Mouse (Mus musculus): Measurements from ENCODE around the gene Gap43. TPM values are rescaled to one million over a fixed set of nuclear protein-coding genes. Genes with fewer than 3 reads are reported as not detected.

Gap43 gene
- 40.3 and 44.0 TPM in 2 replicates for polyA plus RNA-seq (2014; fragmentation: Nextera tagmentation; extraction: Ambion mirVana)

DNA sequence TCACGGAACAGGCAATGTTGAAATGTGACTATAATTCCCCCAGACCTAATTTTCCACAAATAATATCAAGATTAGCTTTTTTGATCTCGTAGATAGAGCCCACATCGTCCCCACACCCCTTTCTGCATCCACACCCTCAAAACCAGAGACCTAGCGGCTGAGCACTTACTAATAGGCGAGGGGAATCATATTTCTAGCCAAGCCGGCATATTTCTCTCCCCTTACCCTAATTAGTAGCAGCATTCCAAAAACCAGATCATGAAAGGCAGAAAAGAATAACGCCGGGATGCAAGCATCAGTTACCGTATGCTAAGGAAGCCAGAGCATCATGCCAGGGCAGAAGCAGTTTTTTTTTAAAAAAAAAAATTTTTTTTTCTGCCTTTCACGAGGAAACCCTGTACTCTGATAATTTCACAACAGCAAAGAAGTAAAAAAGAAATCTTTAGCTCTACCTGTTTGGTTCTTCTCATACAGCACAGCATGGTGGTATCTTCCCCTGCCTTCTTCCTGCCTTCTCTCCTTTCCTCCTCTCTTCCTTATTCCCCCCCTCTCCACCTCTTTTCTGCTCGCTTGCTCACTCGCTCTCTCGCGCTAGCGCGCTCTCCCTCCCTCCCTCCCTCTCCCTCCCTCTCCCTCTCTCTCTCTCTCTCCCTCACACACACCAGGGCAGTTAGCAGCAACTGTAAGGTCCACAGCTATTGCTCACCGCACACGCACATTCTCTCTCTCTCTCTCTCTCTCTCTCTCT is at the start of gene Gap43:
Gene Gap43, minus strand, starts transcription at position 631 of the 748 bp plus-strand sequence.
- peak within 1 kb of the TSS; percentile 28; the same call in 1 of the 2 replicates for H3K9ac ChIP-seq (ENCODE audit: low read length)
- ATAC-seq (ENCODE audit: insufficient number of reproducible peaks, low FRiP score, low TSS enrichment, low read depth): peak; percentile 56; the same call in 1 of the 2 replicates

DNA sequence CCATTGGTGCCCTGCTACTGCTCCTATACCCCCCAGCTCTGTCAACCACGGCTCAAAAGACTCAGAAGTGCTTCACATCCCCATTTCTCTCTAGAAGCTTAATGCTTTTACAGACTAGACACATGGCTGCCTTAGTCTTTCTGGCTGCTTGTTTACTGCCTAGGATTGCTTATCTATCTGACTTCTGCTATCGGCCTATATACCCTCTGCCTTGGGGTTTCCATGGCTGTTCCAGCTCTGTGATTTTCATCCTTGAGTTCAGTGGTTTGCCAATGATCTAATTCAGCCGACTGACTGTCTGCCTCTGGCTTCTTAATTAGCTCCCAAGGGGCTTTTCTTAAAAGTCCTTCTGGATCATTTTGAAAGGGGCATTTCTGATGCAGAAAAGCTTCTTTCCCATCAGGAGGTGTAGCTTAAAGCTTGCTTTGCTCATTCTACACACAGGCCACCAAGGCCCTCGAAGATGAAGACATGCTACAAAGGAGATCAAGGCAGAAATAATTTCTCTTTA is 40.9 kb upstream of the Gap43 start:
- Histone ChIP-seq H3K9me3 (ENCODE audit: control insufficient read depth, low read length) (no peaks in the 10 kb centered on the region), H3K4me3 (ENCODE audit: low read depth, low read length) (no peak overlapping the region), H3K4me2 (ENCODE audit: low read depth, severe bottlenecking) (no peak overlapping the region), H3K36me3 (ENCODE audit: control insufficient read depth, insufficient read depth, low read length) (no peaks in the 10 kb centered on the region), H3K9ac (ENCODE audit: low read length) (no peak overlapping the region), H3K27me3 (ENCODE audit: control insufficient read depth, insufficient read depth, low read length) (no peaks in the 10 kb centered on the region), H3K4me1 (ENCODE audit: control insufficient read depth, insufficient read depth, low read length) (no peaks in the 10 kb centered on the region), H3K27ac (replicated peaks; ENCODE audit: low read depth, low read length) (no peak overlapping the region)
- WGBS: 61% methylated on average over 4 of the region's 4 CpGs
- DNase-seq (ENCODE audit: low spot score) (no peak), ATAC-seq (ENCODE audit: insufficient number of reproducible peaks, low FRiP score, low TSS enrichment, low read depth) (no peak)

More for the DNA sequence above, at the start of gene Gap43:
- Histone ChIP-seq H3K27me3 (ENCODE audit: control insufficient read depth, insufficient read depth, low read length) (no peaks in the 10 kb centered on the region), H3K27ac (replicated peaks; ENCODE audit: low read depth, low read length) (no peak within 1 kb of the TSS), H3K36me3 (ENCODE audit: control insufficient read depth, insufficient read depth, low read length) (no peaks in the 10 kb centered on the region), H3K4me1 (ENCODE audit: control insufficient read depth, insufficient read depth, low read length) (peaks cover 10% of the 10 kb centered on the region), H3K9me3 (ENCODE audit: control insufficient read depth, low read length) (no peaks in the 10 kb centered on the region), H3K4me2 (ENCODE audit: low read depth, severe bottlenecking) (peak within 1 kb of the TSS; percentile 72), H3K4me3 (ENCODE audit: low read depth, low read length) (peak within 1 kb of the TSS; percentile 34)
- DNase-seq (ENCODE audit: low spot score): peak; percentile 57
- WGBS: 0% methylated on average over 18 of the region's 18 CpGs

DNA sequence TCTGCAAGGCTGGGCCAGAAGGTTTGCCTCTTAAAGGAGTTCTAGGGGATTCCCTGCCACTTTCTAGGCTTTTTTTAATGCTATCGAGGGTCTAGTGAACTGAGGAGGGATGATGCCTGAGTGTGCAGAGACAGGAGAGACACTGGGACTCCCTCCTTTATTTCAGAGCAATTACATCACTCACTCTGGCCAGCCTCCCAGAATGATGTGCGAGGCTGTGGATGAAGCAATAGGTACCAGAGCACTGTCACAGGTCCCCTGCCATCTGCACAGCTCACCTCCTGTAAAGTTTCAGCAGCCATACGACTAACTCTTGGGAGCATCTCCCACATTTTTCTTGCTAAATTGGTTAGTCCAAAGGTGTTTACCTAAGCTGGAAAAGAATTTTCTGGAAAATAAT is 40.2 kb upstream of the Gap43 start:
- H3K4me2 ChIP-seq (ENCODE audit: low read depth, severe bottlenecking): no peak overlapping the region
- DNase-seq (ENCODE audit: low spot score): no peak
- no peak overlapping the region for H3K27ac ChIP-seq (replicated peaks; ENCODE audit: low read depth, low read length)
- H3K4me1 ChIP-seq (ENCODE audit: control insufficient read depth, insufficient read depth, low read length): no peaks in the 10 kb centered on the region
- no peaks in the 10 kb centered on the region for H3K9me3 ChIP-seq (ENCODE audit: control insufficient read depth, low read length)
- H3K27me3 ChIP-seq (ENCODE audit: control insufficient read depth, insufficient read depth, low read length): no peaks in the 10 kb centered on the region
- ATAC-seq (ENCODE audit: insufficient number of reproducible peaks, low FRiP score, low TSS enrichment, low read depth): no peak
- 67% methylated on average over 3 of the region's 3 CpGs for WGBS
- no peaks in the 10 kb centered on the region for H3K36me3 ChIP-seq (ENCODE audit: control insufficient read depth, insufficient read depth, low read length)
- H3K9ac ChIP-seq (ENCODE audit: low read length): no peak overlapping the region
- H3K4me3 ChIP-seq (ENCODE audit: low read depth, low read length): no peak overlapping the region

DNA sequence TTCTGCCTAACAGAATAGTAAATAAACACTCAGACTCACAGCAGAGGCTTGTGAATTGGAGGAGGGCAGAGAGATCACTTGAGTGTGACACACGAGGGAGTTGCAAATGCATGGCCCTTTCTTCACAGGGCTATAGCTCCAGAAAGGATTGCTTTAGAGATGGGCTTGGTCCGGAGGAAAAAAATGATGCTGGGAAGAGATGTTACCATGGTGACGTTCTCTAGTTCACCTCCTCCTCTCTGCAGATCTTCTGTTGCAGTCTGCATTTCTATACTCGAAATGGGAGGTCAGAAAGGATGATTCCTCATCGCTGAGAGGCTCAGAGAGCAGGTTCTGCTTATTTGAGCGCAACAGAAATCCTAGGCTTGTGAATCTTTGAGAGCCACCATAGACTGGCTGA is 29.7 kb upstream of the Gap43 start:
- no peak for ATAC-seq (ENCODE audit: insufficient number of reproducible peaks, low FRiP score, low TSS enrichment, low read depth)
- no peaks in the 10 kb centered on the region for H3K9me3 ChIP-seq (ENCODE audit: control insufficient read depth, low read length)
- no peaks in the 10 kb centered on the region for H3K4me1 ChIP-seq (ENCODE audit: control insufficient read depth, insufficient read depth, low read length)
- H3K4me2 ChIP-seq (ENCODE audit: low read depth, severe bottlenecking): no peak overlapping the region
- no peak overlapping the region for H3K4me3 ChIP-seq (ENCODE audit: low read depth, low read length)
- no peak overlapping the region for H3K27ac ChIP-seq (replicated peaks; ENCODE audit: low read depth, low read length)
- no peaks in the 10 kb centered on the region for H3K27me3 ChIP-seq (ENCODE audit: control insufficient read depth, insufficient read depth, low read length)
- 84% methylated on average over 6 of the region's 6 CpGs for WGBS
- no peak overlapping the region for H3K9ac ChIP-seq (ENCODE audit: low read length)
- DNase-seq (ENCODE audit: low spot score): no peak
- no peaks in the 10 kb centered on the region for H3K36me3 ChIP-seq (ENCODE audit: control insufficient read depth, insufficient read depth, low read length)

DNA sequence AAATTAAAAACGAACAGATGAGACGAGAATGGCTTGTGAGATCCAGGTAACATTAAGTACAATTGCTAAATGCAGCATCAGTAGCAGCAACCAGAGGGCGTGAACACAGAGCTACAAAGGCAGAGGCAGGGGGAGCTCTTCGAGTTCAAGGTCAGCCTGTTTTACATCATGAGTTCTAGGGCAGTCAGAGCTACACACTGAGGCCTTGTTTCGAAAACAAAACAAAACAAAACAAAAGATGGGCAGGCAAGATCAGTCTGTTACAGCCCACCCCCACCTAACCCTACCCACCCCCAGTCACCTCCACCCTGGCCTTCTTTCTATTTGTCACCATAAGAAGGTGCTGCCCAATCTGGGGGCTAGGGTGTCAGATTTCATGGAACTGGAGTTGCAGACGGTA is 28.9 kb upstream of the Gap43 start:
- Histone ChIP-seq H3K27ac (replicated peaks; ENCODE audit: low read depth, low read length) (no peak overlapping the region), H3K4me2 (ENCODE audit: low read depth, severe bottlenecking) (no peak overlapping the region), H3K4me3 (ENCODE audit: low read depth, low read length) (no peak overlapping the region), H3K36me3 (ENCODE audit: control insufficient read depth, insufficient read depth, low read length) (no peaks in the 10 kb centered on the region), H3K9me3 (ENCODE audit: control insufficient read depth, low read length) (no peaks in the 10 kb centered on the region), H3K27me3 (ENCODE audit: control insufficient read depth, insufficient read depth, low read length) (no peaks in the 10 kb centered on the region), H3K9ac (ENCODE audit: low read length) (no peak overlapping the region), H3K4me1 (ENCODE audit: control insufficient read depth, insufficient read depth, low read length) (no peaks in the 10 kb centered on the region)
- 81% methylated on average over 6 of the region's 6 CpGs for WGBS
- ATAC-seq (ENCODE audit: insufficient number of reproducible peaks, low FRiP score, low TSS enrichment, low read depth): no peak
- no peak for DNase-seq (ENCODE audit: low spot score)

DNA sequence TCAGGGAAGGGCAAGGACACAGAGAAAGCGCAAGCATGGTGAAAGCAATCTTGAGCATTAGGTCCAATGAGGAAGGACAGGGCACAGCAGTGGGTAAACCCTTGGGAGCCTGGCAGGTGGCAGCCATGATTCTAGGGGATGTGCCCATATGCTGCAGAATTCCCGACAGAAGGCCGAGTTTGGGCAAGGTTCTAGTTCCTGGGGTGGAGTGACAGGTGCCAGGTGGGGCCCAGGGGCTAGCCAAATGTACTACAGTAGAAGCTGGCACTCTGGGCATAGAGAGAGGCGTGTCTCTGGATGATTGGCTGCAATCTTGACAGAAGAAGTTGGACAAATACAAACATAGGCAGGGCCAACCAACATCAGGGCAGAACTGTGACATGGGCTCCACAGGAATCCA is 19.6 kb upstream of the Gap43 start:
- Histone ChIP-seq H3K4me3 (ENCODE audit: low read depth, low read length) (no peak overlapping the region), H3K9ac (ENCODE audit: low read length) (no peak overlapping the region), H3K4me2 (ENCODE audit: low read depth, severe bottlenecking) (no peak overlapping the region), H3K27me3 (ENCODE audit: control insufficient read depth, insufficient read depth, low read length) (no peaks in the 10 kb centered on the region), H3K9me3 (ENCODE audit: control insufficient read depth, low read length) (no peaks in the 10 kb centered on the region), H3K27ac (replicated peaks; ENCODE audit: low read depth, low read length) (no peak overlapping the region), H3K4me1 (ENCODE audit: control insufficient read depth, insufficient read depth, low read length) (no peaks in the 10 kb centered on the region), H3K36me3 (ENCODE audit: control insufficient read depth, insufficient read depth, low read length) (no peaks in the 10 kb centered on the region)
- 87% methylated on average over 4 of the region's 4 CpGs for WGBS
- no peak for ATAC-seq (ENCODE audit: insufficient number of reproducible peaks, low FRiP score, low TSS enrichment, low read depth)
- DNase-seq (ENCODE audit: low spot score): no peak

DNA sequence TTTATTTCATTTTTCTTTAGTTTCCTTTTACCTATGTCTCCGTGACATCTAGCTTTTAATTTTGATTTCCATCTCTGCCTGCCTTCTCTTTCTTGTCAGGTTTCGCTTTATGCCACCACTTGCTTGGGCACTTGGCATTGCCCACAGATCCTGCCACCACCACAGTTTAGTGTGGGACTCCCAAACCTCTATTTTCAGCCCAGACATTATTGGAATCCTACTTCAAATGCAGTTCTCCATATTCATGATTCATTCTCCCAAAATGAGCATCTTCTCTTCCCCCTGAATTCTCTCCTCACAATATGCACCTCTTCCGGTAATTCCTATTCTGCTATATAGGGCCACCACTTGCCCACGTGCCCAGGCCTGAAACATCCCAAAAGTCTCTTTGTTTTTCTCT is 17.6 kb upstream of the Gap43 start:
- H3K9ac ChIP-seq (ENCODE audit: low read length): no peak overlapping the region
- DNase-seq (ENCODE audit: low spot score) (no peak), ATAC-seq (ENCODE audit: insufficient number of reproducible peaks, low FRiP score, low TSS enrichment, low read depth) (no peak)
- no peaks in the 10 kb centered on the region for H3K4me1 ChIP-seq (ENCODE audit: control insufficient read depth, insufficient read depth, low read length)
- no peaks in the 10 kb centered on the region for H3K27me3 ChIP-seq (ENCODE audit: control insufficient read depth, insufficient read depth, low read length)
- H3K27ac ChIP-seq (replicated peaks; ENCODE audit: low read depth, low read length): no peak overlapping the region
- H3K4me3 ChIP-seq (ENCODE audit: low read depth, low read length): no peak overlapping the region
- H3K4me2 ChIP-seq (ENCODE audit: low read depth, severe bottlenecking): no peak overlapping the region
- 87% methylated on average over 4 of the region's 4 CpGs for WGBS
- no peaks in the 10 kb centered on the region for H3K9me3 ChIP-seq (ENCODE audit: control insufficient read depth, low read length)
- no peaks in the 10 kb centered on the region for H3K36me3 ChIP-seq (ENCODE audit: control insufficient read depth, insufficient read depth, low read length)

DNA sequence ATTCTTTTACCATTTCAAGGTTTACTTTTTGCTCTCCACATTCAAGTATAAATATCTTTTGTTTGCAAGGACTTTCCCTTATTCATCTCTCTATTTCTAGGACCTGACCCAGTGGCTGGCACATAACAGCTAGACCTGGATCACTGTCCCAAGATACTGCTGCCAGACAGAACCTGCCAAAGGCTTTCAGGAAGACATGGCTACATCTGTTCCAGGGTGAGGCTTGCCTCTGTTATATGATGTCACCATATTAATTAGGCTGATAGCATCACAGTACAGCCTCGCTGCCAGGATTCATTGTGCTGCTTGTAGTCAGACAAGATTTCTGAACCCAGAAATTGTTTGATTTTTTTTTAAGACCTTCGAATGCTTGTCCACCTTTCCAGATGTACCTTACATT is 9.6 kb upstream of the Gap43 start:
- 93% methylated on average over 2 of the region's 2 CpGs for WGBS
- no peaks in the 10 kb centered on the region for H3K36me3 ChIP-seq (ENCODE audit: control insufficient read depth, insufficient read depth, low read length)

More for the DNA sequence above, 9.6 kb upstream of the Gap43 start:
- ATAC-seq (ENCODE audit: insufficient number of reproducible peaks, low FRiP score, low TSS enrichment, low read depth) (no peak), DNase-seq (ENCODE audit: low spot score) (no peak)
- no peaks in the 10 kb centered on the region for H3K4me1 ChIP-seq (ENCODE audit: control insufficient read depth, insufficient read depth, low read length)
- H3K9ac ChIP-seq (ENCODE audit: low read length): no peak overlapping the region
- no peak overlapping the region for H3K4me3 ChIP-seq (ENCODE audit: low read depth, low read length)
- H3K4me2 ChIP-seq (ENCODE audit: low read depth, severe bottlenecking): no peak overlapping the region
- no peak overlapping the region for H3K27ac ChIP-seq (replicated peaks; ENCODE audit: low read depth, low read length)
- H3K9me3 ChIP-seq (ENCODE audit: control insufficient read depth, low read length): no peaks in the 10 kb centered on the region
- H3K27me3 ChIP-seq (ENCODE audit: control insufficient read depth, insufficient read depth, low read length): no peaks in the 10 kb centered on the region

Data from limb, embryonic 11.5 days (tissue).